Mouse (Mus musculus): ENCODE measurements around the gene Gsta4.

DNA sequence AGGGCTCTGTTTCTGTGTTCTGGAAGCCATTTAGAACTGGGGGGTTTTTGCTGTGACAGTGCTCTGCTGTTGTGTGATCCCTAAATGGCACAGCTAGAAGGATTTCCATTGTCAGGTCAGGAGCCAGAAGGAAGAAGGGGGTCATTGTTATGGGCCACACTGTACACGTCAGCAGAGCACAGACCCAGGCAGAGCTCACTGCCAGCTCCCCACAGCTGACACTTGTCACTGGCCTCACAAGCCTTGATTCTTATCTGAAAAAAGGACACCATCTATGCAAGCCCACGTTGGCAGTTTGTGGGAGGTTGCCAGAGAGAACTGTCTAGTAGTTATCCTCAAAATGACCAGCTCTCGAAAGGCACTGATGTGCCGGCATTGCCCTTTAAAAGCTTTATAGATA, 36.5 kb upstream of the Gsta4 start:
- no peak for TF ChIP-seq CTCF (IDR thresholded peaks at IDR 0.05; ENCODE audit: low read depth, low read length)
- TF ChIP-seq POLR2A (IDR thresholded peaks at IDR 0.05; ENCODE audit: extremely low read depth, insufficient read depth, low read length), result no peak
